12 mouse cellular contexts compared by ENCODE assay signal in the genomic region with DNA sequence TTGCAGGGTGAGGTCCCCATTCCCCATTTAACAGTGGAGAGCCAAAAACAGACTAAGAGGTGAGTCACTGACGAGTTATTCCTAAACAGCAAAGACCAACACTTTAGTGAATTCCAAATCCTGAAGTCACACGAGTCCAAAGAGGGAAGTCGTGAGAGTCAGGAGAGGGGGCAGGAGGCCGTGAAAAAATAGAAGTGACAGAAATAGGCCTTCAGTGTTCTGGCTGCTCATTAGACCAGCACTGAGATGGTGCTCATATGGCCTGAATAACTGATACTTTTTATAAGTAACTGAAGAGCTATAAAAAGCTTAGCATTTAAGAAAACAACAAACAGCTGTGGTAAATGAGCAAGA.
DNase-seq lines count a peak whose midpoint lies in the region; ATAC-seq and TF ChIP-seq lines count a peak whose summit lies in the region.
"Had no signal": no experiment of that assay in that cellular context is flagged by ENCODE, and none has a peak within 500 bp of the region (broad histone marks: within the 10 kb centered on the region; RNA-seq: fewer than 3 reads in every experiment).

No protein-coding gene starts in this region.

- WGBS in heart, embryonic 16.5 days = 12% methylated on average over 4 of the region's 4 CpGs
- WGBS in liver, postnatal 0 days (ENCODE audit: insufficient replicate concordance) = 22% methylated on average over 4 of the region's 4 CpGs

- TF ChIP-seq EP300 in liver, postnatal 0 days (IDR thresholded peaks at IDR 0.05; ENCODE audit: low read depth) = no peak

- intact Hi-C loops in heart, postnatal 25 days (cut with DNase I) = no loop called here

- no peaks in the 10 kb centered on the region for H3K27me3 ChIP-seq in heart, embryonic 16.5 days (ENCODE audit: control insufficient read depth, insufficient read depth, low read length)
- H3K27me3 ChIP-seq in liver, postnatal 0 days (ENCODE audit: insufficient read depth, low read length) = no peaks in the 10 kb centered on the region

- H3K27ac ChIP-seq in heart, embryonic 16.5 days (ENCODE audit: low read length) = peak overlapping the region; percentile 56
- H3K27ac ChIP-seq in liver, postnatal 0 days (ENCODE audit: low read depth) = peak overlapping the region; percentile 86; the same call in 1 of the 2 replicates
- H3K27ac ChIP-seq: hindbrain, embryonic 10.5 days; layer of hippocampus, adult 2 months had no signal

- H3K4me2 ChIP-seq in heart, embryonic 16.5 days (ENCODE audit: low read depth, low read length) = peak overlapping the region; percentile 29
- H3K4me2 ChIP-seq in liver, postnatal 0 days (ENCODE audit: low read depth, low read length) = peak overlapping the region; percentile 74

- no peak for DNase-seq in heart, postnatal 25 days (ENCODE audit: low spot score)
- peak; percentile 42 to 48 for DNase-seq in B cell, adult 2 months
- DNase-seq in liver, postnatal 0 days = no peak
- no peak for DNase-seq in cerebellum, adult 8-10 months
- no peak for DNase-seq in frontal cortex, postnatal 14 days (ENCODE audit: low spot score in 2 of 2)
- DNase-seq in cerebellum, postnatal 36 days = no peak
- DNase-seq: cerebellum, postnatal 10 days had no signal

- H3K9me3 ChIP-seq in heart, embryonic 16.5 days (replicated peaks; ENCODE audit: control insufficient read depth, low read length) = no peaks in the 10 kb centered on the region
- no peaks in the 10 kb centered on the region for H3K9me3 ChIP-seq in liver, postnatal 0 days (ENCODE audit: low read length)

- no peak for TF ChIP-seq CTCF in liver, postnatal 0 days (IDR thresholded peaks at IDR 0.05; ENCODE audit: low read depth)

- H3K36me3 ChIP-seq in heart, embryonic 16.5 days (ENCODE audit: control insufficient read depth, insufficient read depth) = no peaks in the 10 kb centered on the region
- H3K36me3 ChIP-seq in liver, postnatal 0 days (replicated peaks; ENCODE audit: insufficient read depth, low read length) = no peaks in the 10 kb centered on the region
- H3K36me3 ChIP-seq: hindbrain, embryonic 10.5 days had no signal

- ATAC-seq in heart, embryonic 16.5 days (replicated peaks; ENCODE audit: extremely low read depth, insufficient read depth, low FRiP score) = peak; percentile 32; the same call in 1 of the 2 replicates
- ATAC-seq in common myeloid progenitor, adult 5-6 weeks (replicated peaks; ENCODE audit: low read depth, poor library complexity, severe bottlenecking) = peak; percentile 12; the same call in 1 of the 2 replicates
- peak; percentile 24; the same call in 1 of the 2 replicates for ATAC-seq in liver, postnatal 0 days
- ATAC-seq: intestine, postnatal 0 days had no signal

- peaks cover 16% of the 10 kb centered on the region for H3K4me1 ChIP-seq in heart, embryonic 16.5 days (ENCODE audit: control insufficient read depth, insufficient read depth, low read length)
- peaks cover 24% of the 10 kb centered on the region for H3K4me1 ChIP-seq in liver, postnatal 0 days (ENCODE audit: insufficient read depth)

- no peak overlapping the region for H3K4me3 ChIP-seq in heart, embryonic 16.5 days (ENCODE audit: low read length)
- 0 out of 2 replicates have a peak overlapping the region, but pooled peaks have one; percentile 41 for H3K4me3 ChIP-seq in liver, postnatal 0 days (ENCODE audit: low read depth, low read length)
- H3K4me3 ChIP-seq: hindbrain, embryonic 10.5 days; layer of hippocampus, adult 2 months had no signal

- H3K9ac ChIP-seq in heart, embryonic 16.5 days (ENCODE audit: low read length) = no peak overlapping the region
- H3K9ac ChIP-seq in liver, postnatal 0 days (replicated peaks) = no peak overlapping the region

Comparison
In these comparisons a context has a peak if more than half of its experiments do, and no peak if none do; other contexts are left out.
1. DNase-seq: peak in B cell, adult 2 months (2 of 2); none in heart, postnatal 25 days (single experiment), liver, postnatal 0 days (single experiment), cerebellum, adult 8-10 months (single experiment), frontal cortex, postnatal 14 days (0 of 2) and cerebellum, postnatal 36 days (0 of 2).
2. Peak in every context shown above with its lines, with median percentiles within 50 percentile points of each other: ATAC-seq.